Comparison of ENCODE assay signal across 19 mouse cellular contexts in genomic region chr3:104846601-104847000, GRCm38 (mm10).
"Had no signal": no experiment of that assay in that cellular context is flagged by ENCODE, and none has a peak within 500 bp of the region (broad histone marks: within the 10 kb centered on the region; RNA-seq: fewer than 3 reads in every experiment).

No protein-coding gene starts in this region.

- H3K27ac ChIP-seq: intestine, embryonic 15.5 days; kidney, postnatal 0 days; limb, embryonic 12.5 days; liver, embryonic 13.5 days; lung, embryonic 15.5 days; macrophage; midbrain, embryonic 15.5 days; neural tube, embryonic 12.5 days; stomach, embryonic 15.5 days had no signal

- H3K27me3 ChIP-seq: intestine, embryonic 15.5 days; limb, embryonic 12.5 days; liver, embryonic 13.5 days; lung, embryonic 15.5 days; megakaryocyte, embryonic 14.5 days; midbrain, embryonic 15.5 days; neural tube, embryonic 12.5 days; stomach, embryonic 15.5 days had no signal

- H3K4me3 ChIP-seq: intestine, embryonic 15.5 days; limb, embryonic 12.5 days; liver, embryonic 13.5 days; lung, embryonic 15.5 days; megakaryocyte, embryonic 14.5 days; midbrain, embryonic 15.5 days; neural tube, embryonic 12.5 days; stomach, embryonic 15.5 days had no signal

- H3K9me3 ChIP-seq: intestine, embryonic 15.5 days; limb, embryonic 12.5 days; liver, embryonic 13.5 days; lung, embryonic 15.5 days; megakaryocyte, embryonic 14.5 days; midbrain, embryonic 15.5 days; neural tube, embryonic 12.5 days; stomach, embryonic 15.5 days had no signal

- DNase-seq: layer of hippocampus, adult 9-11 months; layer of hippocampus, postnatal 36 days; liver; liver, embryonic 13.5 days; liver, postnatal 0 days; lung, postnatal 14 days; right cerebral cortex, postnatal 4 days; thymus, adult 2 months; thymus, postnatal 25 days had no signal

- ATAC-seq: intestine, embryonic 15.5 days; liver, postnatal 0 days; midbrain, embryonic 15.5 days had no signal

- H3K9ac ChIP-seq: intestine, embryonic 15.5 days; limb, embryonic 12.5 days; liver, embryonic 13.5 days; liver, postnatal 0 days; lung, embryonic 15.5 days; midbrain, embryonic 15.5 days; neural tube, embryonic 12.5 days; stomach, embryonic 15.5 days had no signal

- H3K4me1 ChIP-seq: intestine, embryonic 15.5 days; limb, embryonic 12.5 days; lung, embryonic 15.5 days; midbrain, embryonic 15.5 days; neural tube, embryonic 12.5 days; stomach, embryonic 15.5 days had no signal

- H3K4me2 ChIP-seq: intestine, embryonic 15.5 days; limb, embryonic 12.5 days; liver, embryonic 13.5 days; lung, embryonic 15.5 days; midbrain, embryonic 11.5 days; midbrain, embryonic 15.5 days; neural tube, embryonic 12.5 days; stomach, embryonic 15.5 days had no signal
